Mouse (Mus musculus): ENCODE data around the gene Tmem136. TPM values are rescaled to one million over a fixed set of nuclear protein-coding genes. Genes with fewer than 3 reads are reported as not detected.

Tmem136 gene
- total and polyA plus RNA-seq, 3 experiments, result 0.62 to 2.0 TPM; not detected in 1

DNA sequence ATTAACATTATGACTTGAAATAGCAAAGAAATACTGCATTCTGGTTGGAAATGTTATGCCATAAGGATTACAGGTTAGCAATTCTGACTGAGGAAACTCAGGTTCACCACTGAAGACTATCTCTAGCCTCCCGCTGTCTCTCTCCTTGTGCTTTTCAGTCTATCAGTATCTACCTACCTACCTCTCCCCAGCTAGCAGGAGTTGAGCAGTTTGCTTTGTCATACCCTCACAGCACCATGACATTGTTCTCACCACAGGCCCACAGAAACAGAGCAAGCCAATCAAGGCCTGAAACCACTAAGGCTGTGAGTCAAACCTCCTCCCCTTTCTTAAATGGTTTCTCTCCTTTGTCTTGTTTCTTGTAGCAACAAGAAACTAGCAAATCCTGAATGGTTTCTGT, 41.8 kb downstream of the Tmem136 start:
- H3K9me3 ChIP-seq (replicated peaks; ENCODE audit: insufficient read depth, low read length), result no peaks in the 10 kb centered on the region
- peaks cover 2% of the 10 kb centered on the region in 2 experiments; a peak in 3 of 4 replicates for H3K36me3 ChIP-seq (ENCODE audit: control insufficient read depth in 1 of 2, insufficient read depth in 2 of 2, low read length in 2 of 2)
- no peak overlapping the region for H3K4me3 ChIP-seq (ENCODE audit: control insufficient read depth in 1 of 2, insufficient read depth in 1 of 2, low read depth in 2 of 2, low read length in 2 of 2)
- H3K4me1 ChIP-seq (ENCODE audit: control insufficient read depth in 1 of 2, insufficient read depth in 2 of 2, low read length in 2 of 2), result no peaks in the 10 kb centered on the region
- peak; percentile 47 for DNase-seq (ENCODE audit: low read depth, low spot score)
- H3K27me3 ChIP-seq (ENCODE audit: control insufficient read depth in 1 of 2, insufficient read depth in 2 of 2, low read length in 2 of 2), result no peaks in the 10 kb centered on the region
- no peak overlapping the region for H3K27ac ChIP-seq (ENCODE audit: control insufficient read depth, low read depth, low read length)
- H3K79me2 ChIP-seq (ENCODE audit: control insufficient read depth, insufficient read depth, low read length, poor library complexity), result peaks cover 30% of the 10 kb centered on the region
- TF ChIP-seq MAFK (IDR thresholded peaks at IDR 0.05; ENCODE audit: borderline replicate concordance, low read depth, low read length) (no peak), MEF2A (IDR thresholded peaks at IDR 0.05; ENCODE audit: extremely low read depth, insufficient replicate concordance, low read depth, low read length, poor library complexity, severe bottlenecking) (no peak), TBP (IDR thresholded peaks at IDR 0.05; ENCODE audit: low read depth, low read length) (no peak), ZKSCAN1 (IDR thresholded peaks at IDR 0.05; ENCODE audit: low read depth, low read length) (no peak), RAD21 (IDR thresholded peaks at IDR 0.05; ENCODE audit: low read depth, low read length) (no peak), RCOR1 (IDR thresholded peaks at IDR 0.05; ENCODE audit: low read depth, low read length) (no peak), NRF1 (IDR thresholded peaks at IDR 0.05; ENCODE audit: insufficient read depth, low read depth, low read length, poor library complexity, severe bottlenecking) (no peak), MAZ (IDR thresholded peaks at IDR 0.05; ENCODE audit: low read depth, low read length) (no peak), CTCF (IDR thresholded peaks at IDR 0.05 in 2 of 3, conservative IDR thresholded peaks at IDR 0.05 in 1 of 3; ENCODE audit: control insufficient read depth in 1 of 3, insufficient read depth in 1 of 3, low read depth in 2 of 3, low read length in 3 of 3, poor library complexity in 1 of 3, severe bottlenecking in 1 of 3) (no peak), USF2 (IDR thresholded peaks at IDR 0.05; ENCODE audit: borderline replicate concordance in 1 of 2, insufficient read depth in 1 of 2, low read depth in 1 of 2, low read length in 2 of 2) (no peak), ZNF384 (IDR thresholded peaks at IDR 0.05; ENCODE audit: low read depth, low read length) (no peak), E2F4 (IDR thresholded peaks at IDR 0.05; ENCODE audit: borderline replicate concordance, low read depth, low read length) (no peak)
- no peak overlapping the region for H3K9ac ChIP-seq (ENCODE audit: control insufficient read depth, low read depth, low read length, poor library complexity, severe bottlenecking)

DNA sequence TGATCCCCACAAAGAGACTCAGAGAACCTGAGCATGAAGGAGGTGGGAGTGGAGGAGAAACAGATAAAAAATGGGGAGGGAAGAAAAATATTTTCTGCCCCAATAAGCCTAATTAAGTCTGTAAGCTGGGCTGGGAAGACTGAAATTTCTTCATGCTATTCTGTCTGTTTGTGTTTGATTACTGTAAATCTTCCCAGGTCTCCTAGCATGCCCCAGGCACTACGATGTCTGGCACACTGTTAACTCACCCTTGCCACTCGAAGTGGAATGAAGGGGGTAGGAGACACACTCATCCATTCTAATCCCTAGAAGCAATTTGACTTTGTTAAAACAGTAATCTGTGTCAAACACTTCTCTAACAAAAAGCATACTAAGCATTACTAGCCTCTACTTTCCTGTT, 44.6 kb downstream of the Tmem136 start:
- H3K36me3 ChIP-seq (ENCODE audit: control insufficient read depth in 1 of 2, insufficient read depth in 2 of 2, low read length in 2 of 2), result peaks cover 0 to 4% of the 10 kb centered on the region in 2 experiments; a peak in 2 of 4 replicates
- peaks cover 21% of the 10 kb centered on the region for H3K79me2 ChIP-seq (ENCODE audit: control insufficient read depth, insufficient read depth, low read length, poor library complexity)
- no peak overlapping the region for H3K4me3 ChIP-seq (ENCODE audit: control insufficient read depth in 1 of 2, insufficient read depth in 1 of 2, low read depth in 2 of 2, low read length in 2 of 2)
- TF ChIP-seq RCOR1 (IDR thresholded peaks at IDR 0.05; ENCODE audit: low read depth, low read length) (no peak), TBP (IDR thresholded peaks at IDR 0.05; ENCODE audit: low read depth, low read length) (no peak), ZKSCAN1 (IDR thresholded peaks at IDR 0.05; ENCODE audit: low read depth, low read length) (no peak), ZMIZ1 (IDR thresholded peaks at IDR 0.05; ENCODE audit: low read depth, low read length) (no peak), E2F4 (IDR thresholded peaks at IDR 0.05; ENCODE audit: borderline replicate concordance, low read depth, low read length) (no peak), CHD2 (IDR thresholded peaks at IDR 0.05; ENCODE audit: low read length) (no peak), RAD21 (IDR thresholded peaks at IDR 0.05; ENCODE audit: low read depth, low read length) (no peak), NELFE (IDR thresholded peaks at IDR 0.05; ENCODE audit: low read depth, low read length) (no peak), MAX (IDR thresholded peaks at IDR 0.05; ENCODE audit: low read length) (no peak), ZNF384 (IDR thresholded peaks at IDR 0.05; ENCODE audit: low read depth, low read length) (no peak), HCFC1 (IDR thresholded peaks at IDR 0.05; ENCODE audit: low read depth, low read length) (no peak), MAFK (IDR thresholded peaks at IDR 0.05; ENCODE audit: borderline replicate concordance, low read depth, low read length) (no peak), POLR2A (IDR thresholded peaks at IDR 0.05; ENCODE audit: control insufficient read depth in 1 of 2, insufficient read depth in 1 of 2, low read depth in 1 of 2, low read length in 2 of 2, poor library complexity in 1 of 2) (no peak), NRF1 (IDR thresholded peaks at IDR 0.05; ENCODE audit: insufficient read depth, low read depth, low read length, poor library complexity, severe bottlenecking) (no peak), GATA1 (IDR thresholded peaks at IDR 0.05; ENCODE audit: low read depth, low read length) (no peak), ETS1 (IDR thresholded peaks at IDR 0.05; ENCODE audit: low read depth, low read length) (no peak), CTCF (IDR thresholded peaks at IDR 0.05 in 2 of 3, conservative IDR thresholded peaks at IDR 0.05 in 1 of 3; ENCODE audit: control insufficient read depth in 1 of 3, insufficient read depth in 1 of 3, low read depth in 2 of 3, low read length in 3 of 3, poor library complexity in 1 of 3, severe bottlenecking in 1 of 3) (no peak), BHLHE40 (IDR thresholded peaks at IDR 0.05; ENCODE audit: borderline replicate concordance, low read depth, low read length) (no peak), MEF2A (IDR thresholded peaks at IDR 0.05; ENCODE audit: extremely low read depth, insufficient replicate concordance, low read depth, low read length, poor library complexity, severe bottlenecking) (no peak)
- no peak overlapping the region for H3K27ac ChIP-seq (ENCODE audit: control insufficient read depth, low read depth, low read length)
- no peak overlapping the region for H3K9ac ChIP-seq (ENCODE audit: control insufficient read depth, low read depth, low read length, poor library complexity, severe bottlenecking)
- no peaks in the 10 kb centered on the region for H3K27me3 ChIP-seq (ENCODE audit: control insufficient read depth in 1 of 2, insufficient read depth in 2 of 2, low read length in 2 of 2)
- H3K9me3 ChIP-seq (replicated peaks; ENCODE audit: insufficient read depth, low read length), result no peaks in the 10 kb centered on the region
- no peak for DNase-seq (ENCODE audit: low read depth, low spot score)
- H3K4me1 ChIP-seq (ENCODE audit: control insufficient read depth in 1 of 2, insufficient read depth in 2 of 2, low read length in 2 of 2), result 0 out of 4 replicates have a peak, but pooled peaks cover 0 to 2% of the 10 kb centered on the region in 2 experiments
